23 mouse cellular contexts compared by ENCODE assay signal in the genomic region with DNA sequence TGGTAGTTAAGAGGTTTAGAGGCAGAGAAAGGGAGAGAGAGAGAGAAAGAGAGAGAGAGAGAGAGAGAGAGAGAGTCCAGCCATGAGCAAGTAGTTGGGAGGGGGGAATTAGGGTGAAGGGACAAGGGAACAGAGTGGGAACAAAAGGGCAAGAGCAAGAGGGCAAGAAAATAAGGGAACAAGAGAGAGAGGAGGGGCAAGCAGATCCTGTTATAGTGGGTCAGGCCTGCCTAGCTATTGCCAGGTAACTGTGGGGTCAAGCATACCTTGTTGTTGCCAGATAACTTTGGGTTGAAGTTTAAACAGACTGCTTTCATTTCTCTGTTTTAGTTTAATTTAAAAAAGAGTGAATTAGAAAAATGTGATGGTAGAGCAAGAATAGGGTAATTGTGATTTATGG. TPM values are rescaled to one million over a fixed set of nuclear protein-coding genes. Genes with fewer than 3 reads are reported as not detected.
"Had no signal": no experiment of that assay in that cellular context is flagged by ENCODE, and none has a peak within 500 bp of the region (broad histone marks: within the 10 kb centered on the region; RNA-seq: fewer than 3 reads in every experiment).

No protein-coding gene starts in this region.

RNA-seq across cellular contexts. Expression of a gene that starts 44.4 kb away (rescaled TPM):
- polyA plus RNA-seq: heart, embryonic 10.5 days; heart, embryonic 11.5 days; heart, embryonic 12.5 days; heart, embryonic 13.5 days; heart, embryonic 14.5 days; heart, embryonic 15.5 days; heart, embryonic 16.5 days; heart, postnatal 0 days; hindbrain, embryonic 10.5 days; hindbrain, embryonic 11.5 days; hindbrain, embryonic 12.5 days; hindbrain, embryonic 13.5 days; hindbrain, embryonic 14.5 days; hindbrain, embryonic 15.5 days; hindbrain, embryonic 16.5 days; hindbrain, postnatal 0 days; inflammation-experienced regulatory T-cells, adult 6 months; intestine, embryonic 14.5 days; intestine, embryonic 15.5 days; intestine, embryonic 16.5 days; intestine, postnatal 0 days; kidney, embryonic 14.5 days; kidney, embryonic 15.5 days had no signal
